Mouse (Mus musculus) right cerebral cortex, postnatal 36 days (tissue): ENCODE measurements around the gene Mmp24.
"Not testable (repeated sequence)": the region's sequence is repeated elsewhere in the genome, so short reads cannot be mapped to it uniquely, and the experiment has no call there.

Experiments used
- DNase-seq, 2 experiments: peaks; one replicate each; pipeline ENCODE4 v3.0.0; 2022; ENCODE audit warnings: low spot score in 2 of 2, mixed read lengths in 1 of 2

The Mmp24 gene

DNA sequence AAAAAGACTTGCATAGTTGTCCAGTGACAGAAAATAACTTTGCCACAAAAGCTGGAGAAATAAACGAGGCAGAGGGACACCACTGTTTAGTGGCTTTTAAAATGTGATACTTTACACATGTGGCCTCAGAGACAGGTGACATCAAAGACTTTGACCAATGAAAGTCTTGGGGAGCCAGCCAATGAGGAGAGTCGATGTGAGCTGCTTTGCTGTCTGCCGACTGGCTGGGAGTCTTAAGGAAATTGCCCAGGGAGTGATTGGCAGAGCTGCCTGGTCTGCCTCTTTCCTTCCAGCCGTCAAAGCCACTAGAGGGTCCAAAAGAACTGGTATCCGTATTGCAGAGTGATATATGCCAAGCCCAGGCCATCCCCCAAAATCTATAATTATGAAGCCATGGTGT is 39.7 kb downstream of the Mmp24 start:
- no peak for DNase-seq

DNA sequence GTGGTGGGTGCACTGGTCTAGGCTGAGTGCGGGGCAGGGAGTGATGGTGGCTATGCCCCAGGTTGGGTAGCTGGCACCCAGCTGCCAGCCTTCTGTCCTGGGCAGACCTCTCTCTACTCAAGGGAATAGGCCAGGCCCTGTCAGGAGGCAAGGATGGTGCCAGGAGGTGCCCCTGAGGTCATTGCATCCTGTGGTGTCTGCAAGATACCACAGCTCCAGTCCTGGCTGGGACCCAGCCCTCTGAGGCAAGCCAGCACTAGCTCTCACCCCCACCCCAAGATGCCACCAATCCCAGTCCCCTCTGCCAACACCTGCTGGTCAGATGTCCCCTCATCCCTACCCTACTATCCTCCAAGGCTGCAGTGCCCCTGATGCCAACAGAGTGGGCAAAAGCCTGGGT is 41.0 kb downstream of the Mmp24 start:
- DNase-seq = no peak

DNA sequence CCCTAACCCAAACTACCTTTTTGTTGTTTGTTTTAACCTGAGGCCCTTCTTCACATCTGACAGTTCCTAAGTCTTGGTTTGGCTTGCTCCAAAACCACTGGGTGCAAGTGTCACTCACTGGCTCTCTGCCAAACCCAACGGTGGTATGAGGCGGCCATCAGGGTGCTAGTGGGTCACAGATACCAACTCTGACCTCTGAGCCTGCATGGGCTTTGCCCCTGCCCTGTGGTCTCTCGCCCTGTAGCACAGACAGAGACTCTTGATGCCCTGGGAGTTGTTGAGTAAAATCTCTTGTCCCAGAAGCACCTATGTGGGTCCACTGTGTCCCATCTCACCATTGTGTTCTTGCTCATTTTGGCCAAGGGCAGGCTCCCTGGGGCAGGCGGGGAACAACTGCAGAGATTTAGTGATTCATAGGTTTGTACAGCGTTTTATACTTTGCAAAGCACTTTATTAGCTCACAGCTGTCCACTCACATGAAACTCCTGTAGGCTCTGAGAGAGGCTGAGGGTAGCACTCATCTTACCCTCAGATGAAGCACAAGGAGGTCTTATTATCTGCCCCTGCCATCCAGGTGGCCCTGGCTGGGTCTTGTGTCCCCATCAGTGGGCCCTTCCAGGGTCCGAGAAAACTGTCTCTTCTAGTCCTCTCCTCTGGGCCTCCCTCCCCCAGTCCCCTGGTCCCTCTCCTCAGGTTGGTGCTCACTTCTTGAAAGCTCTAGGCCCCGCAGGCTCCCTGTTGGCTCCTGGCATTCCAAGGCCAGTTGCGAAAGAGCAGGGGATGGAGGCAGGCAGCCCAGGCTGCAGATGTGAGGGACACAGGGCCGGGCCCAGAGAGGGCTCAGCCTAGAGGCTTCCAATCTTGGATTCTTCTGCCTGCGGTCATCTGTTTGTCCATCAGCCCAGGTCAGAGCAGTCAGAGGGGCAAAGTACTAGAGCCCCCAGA is 42.4 kb downstream of the Mmp24 start:
- no peak for DNase-seq

DNA sequence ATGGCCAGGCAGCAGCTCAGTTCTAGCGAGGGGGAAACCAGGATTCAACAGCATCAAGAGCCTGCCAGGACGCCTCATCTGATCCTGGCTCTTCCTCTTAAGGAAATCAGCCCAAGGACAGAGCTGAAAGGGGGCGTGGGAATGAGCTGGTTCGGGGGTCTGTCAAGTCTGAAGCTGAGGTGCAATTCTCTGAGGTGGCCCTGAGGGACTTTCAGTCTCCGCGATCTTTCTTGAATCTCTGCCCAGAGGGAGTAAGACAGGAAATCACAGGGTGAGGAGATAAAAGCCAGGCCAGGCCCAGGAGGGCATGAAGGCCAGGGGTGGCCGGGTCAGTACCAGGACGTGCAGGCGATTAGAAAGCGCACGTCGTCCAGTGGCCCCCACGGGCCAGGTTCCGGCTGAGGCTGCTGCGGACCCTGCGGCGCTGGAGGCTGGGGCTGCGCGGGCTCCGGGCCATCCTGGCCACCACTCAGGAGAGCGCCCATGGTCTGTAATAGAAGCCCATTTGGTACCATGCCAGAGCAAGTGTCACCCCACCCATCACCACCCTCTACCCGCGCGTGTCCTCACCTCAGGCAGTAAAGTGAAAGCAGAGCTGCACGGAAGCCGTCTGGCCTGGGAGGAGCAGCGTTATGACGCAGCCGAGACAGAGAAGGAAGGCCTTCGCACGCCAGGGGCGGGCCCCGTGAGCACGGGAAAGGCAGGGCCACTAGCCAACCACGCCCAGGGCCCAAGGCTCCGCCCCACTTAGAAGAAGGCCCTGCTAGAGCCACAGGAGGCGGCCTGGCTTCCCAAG is 43.7 kb downstream of the Mmp24 start:
- peak; percentile 92 to 94 for DNase-seq

DNA sequence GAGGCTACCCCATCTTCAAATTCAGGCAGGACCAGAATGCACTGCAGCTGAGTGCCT is 44.1 kb downstream of the Mmp24 start, which contains the start of gene BC029722:
Gene BC029722, minus strand, starts transcription at position 35 of the 57 bp plus-strand sequence.
- no peak for DNase-seq

DNA sequence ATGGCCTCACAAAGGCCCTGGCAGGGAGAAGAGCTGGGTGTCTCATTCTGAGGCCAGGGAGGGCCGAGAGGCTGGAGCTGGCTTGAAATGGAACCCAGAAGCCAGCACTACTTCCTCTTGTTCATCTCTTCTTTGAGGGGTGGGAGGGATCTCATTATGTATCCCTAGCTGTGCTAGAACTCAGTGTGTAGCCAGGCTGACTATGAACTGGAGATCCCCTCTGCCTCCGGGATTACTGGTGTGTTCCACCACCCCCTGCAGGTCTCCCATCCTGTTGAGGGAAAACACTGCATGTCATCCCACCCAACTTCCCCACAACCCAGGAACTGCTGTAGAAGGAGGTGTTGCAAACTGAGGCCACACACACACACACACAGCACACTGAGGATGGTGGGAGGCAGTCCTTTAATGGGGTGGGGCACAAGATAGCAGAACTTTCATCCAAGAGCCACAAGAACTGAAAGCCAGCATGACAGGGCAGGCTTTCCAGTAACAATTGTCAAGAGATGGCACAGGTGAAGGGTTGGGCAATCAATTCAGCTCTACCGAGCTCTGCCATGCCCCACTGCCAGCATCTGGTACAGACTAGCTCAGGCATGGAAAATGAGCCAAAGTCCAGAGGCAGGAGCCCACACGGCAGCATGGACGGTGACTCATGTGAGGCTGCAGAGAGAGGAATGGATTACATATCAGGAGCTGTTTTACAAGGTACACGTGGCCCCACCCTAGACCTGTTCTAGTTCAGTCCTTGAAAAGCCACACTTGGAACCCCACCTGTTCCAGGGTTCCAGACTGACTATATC is 44.5 kb downstream of the Mmp24 start:
- no peak for DNase-seq

DNA sequence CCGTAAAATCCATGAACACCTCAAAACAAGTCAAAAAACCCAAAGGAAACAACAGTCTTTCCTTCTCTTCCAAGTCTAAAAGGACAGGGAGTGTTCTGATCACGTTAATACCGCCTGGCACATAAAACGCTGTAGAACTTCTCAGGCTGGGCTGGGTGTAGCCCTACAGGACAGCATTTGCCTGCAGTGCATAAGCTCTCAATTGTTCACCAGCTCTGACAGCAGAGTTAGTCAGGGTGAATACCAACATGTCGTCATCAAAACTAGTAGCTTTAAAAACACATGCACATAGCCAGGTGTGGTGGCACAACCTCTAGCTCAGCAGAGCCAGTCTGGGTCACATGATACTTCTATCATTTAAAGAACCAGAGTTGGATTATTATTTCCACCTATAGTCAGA is 45.6 kb downstream of the Mmp24 start:
- no peak for DNase-seq

DNA sequence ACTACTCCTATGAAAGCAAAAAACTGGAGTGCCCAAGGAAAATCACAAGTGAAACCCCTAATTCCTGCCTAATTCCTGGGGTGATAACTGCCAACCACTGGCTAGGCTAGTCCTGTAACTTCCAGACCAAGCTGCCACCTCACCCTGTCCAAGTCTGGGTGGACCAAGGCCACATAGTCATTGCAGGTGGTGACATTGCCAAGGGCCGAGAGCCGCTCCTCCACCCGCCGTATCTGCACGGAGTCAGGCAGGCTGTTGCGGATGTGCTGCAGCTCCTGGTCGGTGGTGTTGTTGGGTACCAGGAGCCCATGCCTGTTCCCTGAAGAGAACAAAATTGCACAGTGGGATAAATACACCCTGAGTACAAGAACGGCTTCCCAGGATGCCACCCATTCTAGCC is 48.6 kb downstream of the Mmp24 start:
- no peak for DNase-seq

DNA sequence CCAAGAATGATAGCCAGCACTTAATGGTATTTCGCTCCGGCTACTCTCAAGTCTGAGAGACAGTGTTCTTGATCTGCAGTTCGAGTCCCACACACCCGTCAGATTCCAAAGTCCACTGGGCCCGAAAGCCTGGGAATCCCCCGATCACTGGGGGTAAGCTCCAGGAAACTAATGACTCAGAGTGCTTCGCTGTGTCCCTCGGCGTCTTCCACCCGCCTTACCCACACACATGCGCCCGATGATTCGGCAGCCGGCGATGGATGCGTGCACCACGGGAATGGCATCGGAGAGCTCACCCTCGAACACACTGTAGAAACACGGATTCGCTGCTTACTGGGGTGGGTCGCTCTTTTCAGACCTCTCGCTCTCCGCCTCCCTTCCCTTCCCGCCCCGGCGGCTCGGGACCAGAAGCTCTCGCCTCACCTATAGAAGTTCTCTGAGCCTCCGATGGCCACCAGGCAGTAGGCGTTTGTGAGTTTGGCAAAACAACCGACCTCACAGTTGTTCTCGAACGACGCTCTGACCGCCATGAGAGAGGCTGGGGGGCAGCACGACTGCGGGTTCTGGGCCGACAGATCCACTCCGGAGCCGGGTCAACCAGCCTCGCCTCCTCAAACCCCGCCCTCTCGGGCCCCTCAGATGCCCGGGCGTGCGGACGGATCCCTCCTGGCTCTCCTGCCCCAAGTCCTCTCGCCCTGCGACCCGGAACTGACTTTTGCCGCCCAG is 50.9 kb downstream of the Mmp24 start:
- no peak for DNase-seq

DNA sequence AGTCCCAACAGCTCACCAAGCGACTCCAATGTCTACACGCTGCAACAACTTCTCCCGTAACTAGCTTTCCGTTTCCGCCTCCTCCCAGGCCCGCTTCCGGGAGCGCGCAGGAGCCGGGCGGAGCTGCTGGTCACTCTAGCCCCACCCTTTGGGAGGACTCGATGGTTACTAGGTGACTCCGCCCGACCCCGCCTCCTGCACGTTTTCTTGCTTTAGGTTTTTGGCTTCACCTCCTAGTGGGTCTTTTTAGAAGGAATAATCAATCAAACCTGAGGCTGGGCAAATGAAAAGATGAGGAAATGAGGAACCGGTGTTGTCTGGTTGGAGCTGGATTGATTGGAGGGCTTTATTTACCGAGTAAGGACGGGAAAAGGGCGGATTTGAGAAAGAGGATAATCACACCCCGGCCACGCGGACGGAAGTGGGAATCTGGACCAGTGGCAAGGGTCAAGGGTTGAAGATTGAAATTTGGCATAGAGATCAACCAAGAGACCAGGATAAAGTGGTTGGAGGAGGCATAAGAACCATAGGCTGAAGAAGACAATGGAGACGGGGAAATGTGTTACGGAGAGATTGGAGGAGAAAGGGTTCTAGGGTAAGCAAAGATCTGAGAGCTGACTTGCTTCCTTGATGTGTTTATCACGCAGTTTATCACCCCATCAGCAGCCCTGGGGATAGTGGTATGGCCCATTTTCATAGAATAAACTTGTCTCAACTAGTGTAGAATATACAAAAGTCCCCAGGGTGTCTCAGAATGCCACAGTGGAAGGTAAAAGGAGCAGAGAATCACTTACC is 51.7 kb downstream of the Mmp24 start, which contains the start of gene Eif6:
Gene Eif6, minus strand, starts transcription at position 296 of the 795 bp plus-strand sequence.
- DNase-seq = peak; percentile 78 to 80

DNA sequence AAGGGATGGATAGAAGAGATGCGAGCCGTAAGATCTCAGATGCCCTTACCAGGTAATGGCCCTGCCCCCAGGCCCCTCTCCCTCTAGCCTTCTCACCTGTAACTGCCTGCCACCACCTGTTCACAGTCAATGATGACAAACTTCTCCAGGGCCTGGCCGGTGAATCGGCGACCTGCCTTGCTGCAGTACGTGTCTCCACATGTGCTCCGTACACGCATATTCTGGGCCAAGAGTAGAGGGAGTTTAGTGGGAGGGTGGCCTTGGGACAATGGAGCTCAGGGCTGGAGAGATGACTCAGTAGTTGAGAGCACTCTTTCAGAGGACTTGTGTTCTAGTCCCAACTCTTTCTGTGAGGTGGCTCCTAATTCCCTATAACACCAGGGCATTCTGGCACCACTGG is 55.7 kb downstream of the Mmp24 start:
- DNase-seq = no peak

DNA sequence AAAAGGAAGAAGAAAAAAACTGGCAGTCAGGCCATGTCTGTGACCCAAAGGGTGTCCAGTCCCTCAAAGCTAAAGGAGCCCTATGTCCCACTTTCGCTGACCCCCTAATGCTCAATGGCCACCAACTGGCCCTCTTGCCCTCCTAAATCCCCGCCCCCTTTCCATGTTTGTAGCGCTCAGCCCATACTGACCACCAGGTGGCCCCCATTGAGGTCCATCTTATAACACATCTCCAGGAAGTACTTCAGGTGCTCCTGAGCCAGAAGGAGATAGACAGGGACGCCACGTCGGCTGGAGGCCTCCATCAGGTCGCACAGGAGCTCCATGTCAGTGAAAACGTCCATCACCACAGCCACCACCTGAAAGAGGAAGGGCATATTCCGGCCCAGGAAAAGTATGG is 56.2 kb downstream of the Mmp24 start:
- DNase-seq = no peak

DNA sequence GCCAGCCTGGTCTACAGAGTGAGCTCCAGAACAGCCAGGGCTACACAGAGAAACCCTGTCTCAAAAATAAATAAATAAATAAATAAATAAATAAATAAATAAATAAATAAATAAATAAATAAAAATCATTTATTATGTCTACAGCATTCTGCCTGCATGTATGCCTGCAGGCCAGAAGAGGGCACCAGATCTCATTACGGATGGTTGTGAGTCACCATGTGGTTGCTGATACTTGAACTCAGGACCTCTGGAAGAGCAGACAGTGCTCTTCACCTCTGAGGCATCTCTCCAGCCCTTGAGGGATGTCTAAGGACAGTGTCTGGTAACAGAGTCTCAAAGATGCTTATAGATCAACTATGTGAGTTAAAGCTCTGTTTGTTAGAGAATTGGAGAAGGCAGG is 56.9 kb downstream of the Mmp24 start:
- not testable (repeated sequence) for DNase-seq

DNA sequence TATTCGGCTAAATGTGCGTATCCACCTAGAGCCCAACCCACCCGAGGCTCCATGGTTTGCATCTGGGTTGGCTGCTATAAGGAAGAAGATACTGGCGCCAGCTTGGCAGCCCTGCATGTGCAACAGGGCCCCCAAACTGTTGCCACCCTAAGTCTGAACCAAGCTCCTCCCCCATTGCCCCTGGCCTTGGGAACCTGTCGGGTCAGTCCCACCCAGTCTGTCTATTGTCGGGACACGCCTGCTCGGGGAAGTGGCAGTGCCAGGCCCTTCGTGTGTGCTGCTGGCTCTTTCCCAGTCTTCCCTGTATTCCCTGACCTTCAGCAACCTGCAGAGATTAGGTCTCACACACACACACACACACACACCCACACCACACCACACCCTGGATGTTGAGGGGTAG is 59.6 kb downstream of the Mmp24 start, which contains the start of gene Fam83c:
Gene Fam83c, minus strand, starts transcription at position 123 of the 400 bp plus-strand sequence.
- DNase-seq = no peak

DNA sequence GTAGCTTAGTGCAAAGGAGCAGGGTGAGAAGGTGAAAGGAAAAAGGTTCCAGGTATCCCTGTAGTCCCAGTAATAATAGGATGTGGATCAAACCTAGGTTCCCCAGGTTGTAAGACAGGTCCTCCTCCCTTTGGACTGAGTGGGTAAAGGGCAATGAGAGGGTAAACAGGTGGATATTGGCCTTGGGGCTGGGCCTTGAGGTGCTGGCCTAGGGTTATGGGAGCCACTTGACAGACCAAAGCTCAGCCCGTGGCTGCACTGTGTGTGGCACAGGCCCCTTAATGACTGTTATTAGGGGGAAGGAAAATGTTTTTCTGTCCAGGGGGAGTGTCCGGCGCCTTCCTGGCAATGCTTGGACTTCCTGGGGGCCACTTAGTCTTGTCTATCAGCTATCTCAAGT is 62.8 kb downstream of the Mmp24 start:
- no peak for DNase-seq

DNA sequence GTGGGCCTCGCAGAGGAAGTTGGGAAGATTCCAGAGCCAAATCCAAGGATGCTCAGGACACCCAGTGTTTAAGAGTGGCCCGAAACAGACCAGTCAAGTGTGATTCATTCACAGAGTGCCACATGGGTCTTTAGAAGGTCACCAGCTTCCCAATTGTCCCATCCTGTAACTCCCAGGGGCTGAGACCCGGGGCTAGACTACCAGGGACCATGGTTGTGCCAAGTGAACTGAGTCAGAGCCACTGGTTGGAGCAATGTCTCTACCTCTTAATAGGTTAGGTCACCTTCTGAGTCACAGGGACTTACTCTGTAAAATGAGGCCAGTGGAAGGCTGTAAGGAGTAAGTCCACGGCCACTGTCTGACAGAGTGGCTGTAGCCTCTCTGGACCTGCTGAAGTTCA is 63.8 kb downstream of the Mmp24 start:
- no peak for DNase-seq

DNA sequence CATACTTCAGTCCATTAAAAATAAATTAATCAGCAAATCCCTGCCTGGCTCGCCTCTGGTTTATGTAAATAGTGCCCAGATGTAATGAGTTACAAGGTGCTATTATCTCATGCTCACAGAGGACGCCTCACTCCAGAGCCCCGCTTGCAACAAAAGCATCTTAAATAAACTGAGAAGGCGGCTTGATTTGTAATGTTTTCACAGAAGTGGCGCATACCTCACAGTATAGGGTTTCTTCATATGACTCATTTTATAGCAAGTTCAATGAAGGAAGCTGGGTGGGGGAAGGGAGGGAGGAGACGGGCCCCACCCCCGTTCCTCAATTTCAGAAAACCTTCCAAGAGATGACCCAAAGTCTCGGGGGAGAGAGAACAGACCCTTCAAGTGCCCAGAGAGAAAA is 71.8 kb downstream of the Mmp24 start:
- no peak for DNase-seq

DNA sequence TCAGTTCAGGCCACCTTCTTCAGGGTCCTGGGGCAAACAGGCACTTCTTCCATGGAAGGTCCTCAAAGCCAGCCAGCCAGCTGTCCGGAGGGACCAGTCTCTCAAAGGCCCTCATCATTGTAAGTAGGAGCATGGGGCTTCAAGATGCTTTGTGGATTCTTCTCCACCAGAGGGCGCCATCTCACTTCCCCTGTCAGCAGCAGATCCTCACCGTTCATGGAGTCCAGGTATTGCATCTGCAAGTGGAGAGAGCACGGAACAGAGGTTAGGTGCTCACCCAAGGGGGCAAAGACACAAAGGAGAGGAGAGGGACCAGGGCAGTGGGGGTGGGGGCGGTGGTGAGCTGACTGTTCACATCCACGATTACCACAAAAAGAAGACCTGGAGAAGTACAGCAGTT is 73.1 kb downstream of the Mmp24 start:
- peak; percentile 45 to 67 for DNase-seq

DNA sequence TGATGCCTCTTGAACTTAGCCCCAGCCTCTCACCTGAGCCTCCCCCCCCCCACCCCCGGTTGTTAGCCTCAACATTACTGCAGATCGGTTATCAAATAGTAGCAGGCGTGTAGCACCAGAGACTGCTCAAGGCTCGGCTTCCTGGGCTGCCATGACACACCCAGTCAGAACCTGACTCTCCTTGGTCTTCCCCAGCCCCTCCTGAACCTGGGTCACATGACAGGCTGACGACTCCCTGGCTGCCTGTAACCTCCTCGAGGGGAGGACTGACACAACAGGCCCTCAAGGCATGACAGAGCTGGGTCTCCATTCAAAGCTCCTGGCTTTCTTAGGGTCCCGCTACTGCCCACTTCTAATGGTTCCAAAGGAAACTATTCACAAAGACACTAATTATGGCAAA is 74.3 kb downstream of the Mmp24 start:
- DNase-seq = no peak

DNA sequence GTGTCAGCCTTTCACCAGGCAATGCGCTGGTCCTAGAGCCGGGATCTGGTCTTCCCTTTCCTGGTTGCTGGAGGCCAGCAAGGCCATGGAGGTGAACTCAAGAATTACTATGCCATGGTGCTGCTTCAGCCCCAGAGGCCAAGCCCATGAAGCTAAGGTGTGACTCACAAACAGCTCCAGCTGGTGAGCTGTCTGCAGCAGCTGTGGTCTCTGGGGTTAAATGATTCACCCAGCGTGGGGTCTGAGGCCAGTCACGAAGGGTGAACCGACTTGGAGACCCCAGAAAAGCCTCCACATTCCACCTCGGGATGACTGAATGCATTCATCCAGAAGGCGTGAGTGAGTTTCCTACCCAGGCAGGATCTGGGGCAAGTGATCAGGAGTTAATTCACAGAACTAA is 75.0 kb downstream of the Mmp24 start:
- no peak for DNase-seq

DNA sequence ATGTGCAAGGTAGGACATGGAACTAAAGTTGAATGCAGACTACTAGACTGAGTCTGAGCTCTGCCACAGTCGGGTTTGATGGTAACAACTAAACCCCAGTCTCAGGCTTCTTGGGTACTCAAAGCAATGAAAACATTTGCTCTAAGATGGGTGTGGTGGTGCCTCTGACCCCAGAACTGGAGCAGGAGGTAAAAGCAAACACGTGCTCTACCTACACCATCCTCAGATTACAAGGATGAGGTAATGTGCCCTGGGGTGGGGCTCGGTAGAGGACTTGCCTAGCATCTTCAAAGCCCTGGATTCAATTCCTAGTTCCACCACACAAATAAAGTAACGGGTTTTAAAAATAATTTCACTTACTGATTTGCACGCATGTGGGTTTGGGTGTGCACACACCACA is 77.4 kb downstream of the Mmp24 start:
- no peak for DNase-seq
